8 mouse cellular contexts compared by ENCODE assay signal in genomic region chr10:12757943-12758701, GRCm38 (mm10).
DNase-seq lines count a peak whose midpoint lies in the region; ATAC-seq and TF ChIP-seq lines count a peak whose summit lies in the region.

No protein-coding gene starts in this region.

- 0 out of 2 replicates have a peak overlapping the region, but pooled peaks have one; percentile 25 for H3K27ac ChIP-seq in hindbrain, embryonic 15.5 days (replicated peaks)
- H3K27ac ChIP-seq in hindbrain, embryonic 11.5 days (ENCODE audit: low read depth, low read length) = no peak overlapping the region
- H3K27ac ChIP-seq in kidney, embryonic 15.5 days = peak overlapping the region; percentile 18; the same call in 1 of the 2 replicates
- H3K27ac ChIP-seq in midbrain, postnatal 0 days (ENCODE audit: low read depth, low read length) = no peak overlapping the region

- TF ChIP-seq CTCF in midbrain, postnatal 0 days (IDR thresholded peaks at IDR 0.05) = no peak

- H3K27me3 ChIP-seq in hindbrain, embryonic 15.5 days = no peaks in the 10 kb centered on the region
- H3K27me3 ChIP-seq in hindbrain, embryonic 11.5 days (ENCODE audit: control insufficient read depth, insufficient read depth, low read length) = no peaks in the 10 kb centered on the region
- H3K27me3 ChIP-seq in kidney, embryonic 15.5 days = no peaks in the 10 kb centered on the region
- no peaks in the 10 kb centered on the region for H3K27me3 ChIP-seq in midbrain, postnatal 0 days (ENCODE audit: insufficient read depth, low read length)

- H3K9ac ChIP-seq in hindbrain, embryonic 15.5 days = no peak overlapping the region
- H3K9ac ChIP-seq in hindbrain, embryonic 11.5 days (ENCODE audit: low read depth, low read length) = no peak overlapping the region
- no peak overlapping the region for H3K9ac ChIP-seq in kidney, embryonic 15.5 days
- H3K9ac ChIP-seq in midbrain, postnatal 0 days (replicated peaks; ENCODE audit: low read length, poor library complexity, severe bottlenecking) = no peak overlapping the region

- H3K4me2 ChIP-seq in hindbrain, embryonic 15.5 days = no peak overlapping the region
- H3K4me2 ChIP-seq in hindbrain, embryonic 11.5 days (replicated peaks; ENCODE audit: low read depth, low read length) = no peak overlapping the region
- no peak overlapping the region for H3K4me2 ChIP-seq in kidney, embryonic 15.5 days
- no peak overlapping the region for H3K4me2 ChIP-seq in midbrain, postnatal 0 days (ENCODE audit: low read depth, low read length, poor library complexity, severe bottlenecking)

- WGBS in hindbrain, embryonic 15.5 days = 45% methylated on average over 5 of the region's 5 CpGs
- WGBS in hindbrain, embryonic 11.5 days = 71% methylated on average over 5 of the region's 5 CpGs
- 34% methylated on average over 5 of the region's 5 CpGs for WGBS in kidney, embryonic 15.5 days
- WGBS in midbrain, postnatal 0 days = 39% methylated on average over 5 of the region's 5 CpGs

- H3K36me3 ChIP-seq in hindbrain, embryonic 15.5 days = no peaks in the 10 kb centered on the region
- no peaks in the 10 kb centered on the region for H3K36me3 ChIP-seq in hindbrain, embryonic 11.5 days (ENCODE audit: control insufficient read depth, insufficient read depth, low read length)
- no peaks in the 10 kb centered on the region for H3K36me3 ChIP-seq in kidney, embryonic 15.5 days
- H3K36me3 ChIP-seq in midbrain, postnatal 0 days (ENCODE audit: insufficient read depth, low read length) = no peaks in the 10 kb centered on the region

- H3K9me3 ChIP-seq in hindbrain, embryonic 15.5 days = no peaks in the 10 kb centered on the region
- no peaks in the 10 kb centered on the region for H3K9me3 ChIP-seq in hindbrain, embryonic 11.5 days (ENCODE audit: control insufficient read depth, low read length)
- no peaks in the 10 kb centered on the region for H3K9me3 ChIP-seq in kidney, embryonic 15.5 days (replicated peaks)
- H3K9me3 ChIP-seq in midbrain, postnatal 0 days (ENCODE audit: low read length) = no peaks in the 10 kb centered on the region

- peaks cover 11% of the 10 kb centered on the region for H3K4me1 ChIP-seq in hindbrain, embryonic 15.5 days (replicated peaks)
- no peaks in the 10 kb centered on the region for H3K4me1 ChIP-seq in hindbrain, embryonic 11.5 days (replicated peaks; ENCODE audit: control insufficient read depth, insufficient read depth, low read length)
- peaks cover 11% of the 10 kb centered on the region for H3K4me1 ChIP-seq in kidney, embryonic 15.5 days
- no peaks in the 10 kb centered on the region for H3K4me1 ChIP-seq in midbrain, postnatal 0 days (ENCODE audit: insufficient read depth, low read length)

- ATAC-seq in hindbrain, embryonic 15.5 days (ENCODE audit: low FRiP score, low read depth) = no peak
- no peak for ATAC-seq in hindbrain, embryonic 11.5 days (ENCODE audit: low FRiP score)
- ATAC-seq in kidney, embryonic 15.5 days (replicated peaks; ENCODE audit: low FRiP score) = no peak
- ATAC-seq in midbrain, postnatal 0 days (ENCODE audit: low FRiP score) = peak; percentile 41; the same call in 1 of the 2 replicates
- ATAC-seq in inflammation-experienced regulatory T-cells, adult 6 months = no peak

- DNase-seq in hindbrain, embryonic 11.5 days (ENCODE audit: low spot score) = no peak
- DNase-seq in Muller cell, postnatal 12 days (ENCODE audit: inconsistent ontology term) = peak; percentile 70
- peak; percentile 70 for DNase-seq in fibroblast of lung, adult 2 months (ENCODE audit: low read depth)
- peak; percentile 62 for DNase-seq in midbrain, postnatal 0 days (ENCODE audit: low spot score)
- DNase-seq in cerebellum, adult 9-11 months = no peak

- no peak overlapping the region for H3K4me3 ChIP-seq in hindbrain, embryonic 15.5 days
- H3K4me3 ChIP-seq in hindbrain, embryonic 11.5 days (ENCODE audit: low read depth, low read length) = no peak overlapping the region
- H3K4me3 ChIP-seq in kidney, embryonic 15.5 days (replicated peaks) = no peak overlapping the region
- no peak overlapping the region for H3K4me3 ChIP-seq in midbrain, postnatal 0 days (ENCODE audit: low read depth, low read length)

Comparison
In these comparisons a context has a peak if more than half of its experiments do, and no peak if none do; other contexts are left out.
1. H3K27ac ChIP-seq: peak in hindbrain, embryonic 15.5 days (single experiment) and kidney, embryonic 15.5 days (single experiment); none in hindbrain, embryonic 11.5 days (single experiment) and midbrain, postnatal 0 days (single experiment).
2. DNase-seq: peak in Muller cell, postnatal 12 days (single experiment), fibroblast of lung, adult 2 months (single experiment) and midbrain, postnatal 0 days (single experiment); none in hindbrain, embryonic 11.5 days (single experiment) and cerebellum, adult 9-11 months (single experiment).